Mouse (Mus musculus): ENCODE measurements around the gene Cyp2c23. TPM values are rescaled to one million over a fixed set of nuclear protein-coding genes. Genes with fewer than 3 reads are reported as not detected.

Gene Cyp2c23
- 10 to 100 TPM; 15.8 to 32.2 TPM for total RNA-seq (2021)
- long read RNA-seq, experiment 1, transcript Cyp2c23-201 (9 exons, 1,916 nt): major isoform, 20 of 29 reads
- long read RNA-seq, experiment 1, partial matches to known transcripts: 9 of 29 reads
- long read RNA-seq, experiment 1, other reads (novel, unspliced or antisense): 0 of 29 reads
- long read RNA-seq, experiment 2, partial matches to known transcripts: 0 of 1 reads
- long read RNA-seq, experiment 2, other reads (novel, unspliced or antisense): 0 of 1 reads

DNA sequence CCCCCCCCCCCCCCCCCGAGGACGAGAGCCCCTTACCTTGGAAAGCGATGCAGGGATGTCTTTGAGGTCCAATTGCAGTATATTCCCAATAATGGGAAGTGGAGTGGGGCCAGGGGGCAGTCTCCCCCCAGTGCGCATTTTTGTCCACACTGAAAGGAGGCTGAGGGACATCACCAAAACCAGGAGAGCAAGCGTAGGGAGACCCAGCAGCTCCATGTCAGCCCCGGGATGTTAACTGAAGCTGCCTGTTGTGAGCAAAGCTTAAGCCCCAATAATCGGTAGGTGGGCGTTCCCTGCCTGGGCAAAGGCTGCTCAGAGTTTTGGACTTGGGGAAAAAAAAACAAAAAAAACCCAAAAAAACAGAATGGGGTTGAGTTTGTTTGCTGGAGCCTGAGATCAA is at the start of gene Cyp2c23:
Cyp2c23 (minus strand) TSS at position 237 of the 400 bp plus-strand sequence.
- DNase-seq: no peak

DNA sequence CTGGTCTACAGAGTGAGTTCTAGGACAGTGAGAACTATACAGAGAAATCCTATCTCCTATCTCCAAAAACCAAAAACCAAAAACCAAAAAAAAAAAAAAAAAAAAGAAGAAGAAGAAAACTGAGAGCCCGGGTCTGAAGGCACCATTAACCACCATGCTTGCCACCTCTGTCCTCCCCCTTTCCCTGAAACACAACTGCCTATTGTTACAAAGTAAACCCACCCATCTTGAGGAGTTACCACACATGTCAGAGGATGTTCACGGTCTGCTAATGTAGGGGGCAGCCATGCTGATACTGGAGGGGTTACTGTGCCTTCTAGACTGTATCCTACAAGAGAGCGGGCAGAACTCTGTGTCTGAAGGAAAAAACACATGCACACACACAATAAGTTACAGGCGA is 48.0 kb upstream of the Cyp2c23 start:
- DNase-seq: no peak

DNA sequence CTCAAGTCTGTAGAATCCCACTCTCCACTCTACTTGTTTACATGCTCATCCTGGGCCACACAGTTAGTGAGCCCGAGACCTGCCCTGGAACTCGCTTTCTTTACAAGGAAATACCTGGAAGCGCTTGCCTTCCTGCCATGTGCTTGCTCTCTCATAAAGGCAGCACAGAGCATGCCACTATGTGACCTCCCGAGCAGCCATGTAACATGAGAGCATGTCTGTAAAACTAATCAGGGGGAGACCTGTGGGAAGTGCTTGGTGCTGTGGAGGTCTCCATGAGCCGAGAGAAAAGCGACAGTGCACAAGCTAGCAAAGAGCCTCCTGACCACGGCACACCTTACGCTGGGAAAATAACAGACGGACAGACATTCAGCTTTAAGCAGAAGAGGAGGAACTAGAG is 47.4 kb upstream of the Cyp2c23 start:
- DNase-seq: no peak

DNA sequence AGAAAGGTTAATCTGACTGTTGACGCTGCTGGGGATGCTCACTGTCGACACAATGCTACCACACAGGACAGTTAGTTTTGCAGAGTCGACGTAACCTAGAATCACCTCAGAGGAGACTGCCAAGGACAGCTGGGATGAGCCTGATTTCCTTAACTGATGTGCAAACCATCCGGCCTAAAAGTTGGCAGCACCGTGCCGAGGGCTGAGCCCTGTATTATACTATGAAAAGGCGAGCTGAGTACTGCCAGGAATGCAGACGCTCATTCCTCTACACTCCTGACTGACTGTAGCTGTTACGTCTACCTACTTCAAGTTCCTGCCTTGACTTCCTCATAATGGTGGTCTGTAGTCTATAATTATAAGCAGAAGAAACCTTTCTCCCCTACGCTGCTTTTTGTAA is 46.0 kb upstream of the Cyp2c23 start:
- no peak for DNase-seq

DNA sequence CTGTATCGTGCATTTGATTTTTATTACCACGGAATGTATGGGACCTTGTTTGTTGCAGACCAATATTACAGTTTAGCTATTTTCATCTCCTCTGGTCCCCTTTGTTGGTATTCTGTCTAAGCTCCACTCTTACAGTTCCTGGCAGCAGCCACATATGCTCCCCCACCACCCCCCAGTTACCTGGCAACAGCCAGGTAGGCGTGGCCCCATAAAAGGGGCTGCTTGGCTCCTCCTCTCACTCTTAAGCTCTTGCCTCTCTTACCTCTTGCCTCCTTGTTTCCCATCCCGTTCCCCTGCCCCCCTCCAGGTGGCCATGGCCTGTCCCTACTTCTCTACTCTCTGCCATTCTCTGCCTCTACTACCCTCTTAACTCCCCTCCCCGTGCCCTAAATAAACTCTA is 42.2 kb upstream of the Cyp2c23 start:
- no peak for DNase-seq

DNA sequence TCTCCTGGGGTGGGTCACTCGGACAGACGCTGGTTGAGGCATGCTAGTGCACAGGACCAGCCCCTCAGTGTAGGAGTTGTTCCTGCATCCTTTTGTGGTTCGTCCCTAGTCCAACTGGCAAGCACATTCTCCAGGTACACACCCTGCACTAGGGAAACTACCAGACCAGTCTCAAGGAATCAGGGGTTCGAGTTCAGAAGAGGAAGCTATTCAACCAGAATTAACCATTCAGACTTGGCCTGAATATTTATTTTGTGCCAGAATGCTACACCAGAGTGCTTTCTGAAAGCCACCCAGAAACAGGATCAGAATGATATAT is 40.9 kb upstream of the Cyp2c23 start:
- DNase-seq: no peak

DNA sequence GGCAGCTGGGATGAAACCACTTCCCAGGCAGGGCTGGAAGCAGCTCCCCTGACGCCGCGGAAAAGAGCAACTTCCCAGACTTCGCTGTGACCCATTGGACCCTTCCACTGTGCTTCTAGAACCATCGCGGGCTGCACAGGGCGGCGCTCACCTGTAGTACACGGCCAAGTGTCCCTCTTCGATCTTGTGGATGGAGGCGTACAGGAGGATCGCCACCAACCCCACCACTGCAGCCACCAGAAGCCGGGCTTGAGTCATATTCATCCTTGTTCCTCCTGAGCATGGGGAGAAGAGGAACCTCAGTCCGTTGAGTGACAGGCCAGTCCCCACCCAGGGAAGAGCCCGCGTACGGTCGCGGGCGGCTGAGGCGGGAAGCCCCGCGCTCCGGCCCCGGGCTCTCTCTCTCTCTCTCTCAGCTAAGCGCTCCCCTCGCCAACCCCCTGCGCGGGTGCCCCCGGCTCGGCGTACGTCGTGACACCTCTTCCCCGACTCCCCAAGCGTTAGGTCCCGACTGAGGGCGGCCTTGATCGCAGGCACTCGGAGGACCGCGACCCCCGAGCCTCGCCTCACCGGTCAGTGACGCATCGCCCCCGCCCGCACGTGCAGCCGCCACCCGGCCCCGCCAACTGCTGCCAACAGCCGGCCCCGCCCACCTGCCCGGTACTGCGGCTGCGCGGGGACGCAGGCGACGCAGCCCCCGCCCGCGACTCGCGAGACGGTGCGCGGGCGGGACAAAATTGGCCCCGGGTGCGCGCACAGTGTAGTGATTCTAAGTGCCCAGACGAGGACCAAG is 40.3 kb upstream of the Cyp2c23 start, which contains the start of gene Erlin1:
Erlin1 (minus strand) TSS at position 665 of the 793 bp plus-strand sequence.
- DNase-seq: peak; percentile 96

DNA sequence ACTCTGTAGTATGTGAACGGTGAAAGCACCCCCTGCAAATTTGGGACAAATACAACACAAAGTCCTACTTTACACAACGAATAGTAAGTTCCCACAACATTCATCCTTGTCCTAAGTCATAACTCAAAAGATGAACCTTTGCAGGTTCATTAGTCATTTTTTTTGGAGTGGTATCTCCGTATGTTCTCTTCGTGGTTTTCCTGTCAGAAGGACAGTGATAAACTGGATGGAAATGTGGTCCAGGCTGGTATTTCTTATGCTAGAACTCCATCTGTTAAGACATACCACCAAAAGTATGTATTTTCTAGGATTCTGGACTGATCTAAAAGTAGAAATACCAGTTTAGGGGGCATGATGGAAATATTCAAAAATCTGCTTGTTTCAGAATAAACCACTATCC is 39.2 kb upstream of the Cyp2c23 start:
- no peak for DNase-seq

DNA sequence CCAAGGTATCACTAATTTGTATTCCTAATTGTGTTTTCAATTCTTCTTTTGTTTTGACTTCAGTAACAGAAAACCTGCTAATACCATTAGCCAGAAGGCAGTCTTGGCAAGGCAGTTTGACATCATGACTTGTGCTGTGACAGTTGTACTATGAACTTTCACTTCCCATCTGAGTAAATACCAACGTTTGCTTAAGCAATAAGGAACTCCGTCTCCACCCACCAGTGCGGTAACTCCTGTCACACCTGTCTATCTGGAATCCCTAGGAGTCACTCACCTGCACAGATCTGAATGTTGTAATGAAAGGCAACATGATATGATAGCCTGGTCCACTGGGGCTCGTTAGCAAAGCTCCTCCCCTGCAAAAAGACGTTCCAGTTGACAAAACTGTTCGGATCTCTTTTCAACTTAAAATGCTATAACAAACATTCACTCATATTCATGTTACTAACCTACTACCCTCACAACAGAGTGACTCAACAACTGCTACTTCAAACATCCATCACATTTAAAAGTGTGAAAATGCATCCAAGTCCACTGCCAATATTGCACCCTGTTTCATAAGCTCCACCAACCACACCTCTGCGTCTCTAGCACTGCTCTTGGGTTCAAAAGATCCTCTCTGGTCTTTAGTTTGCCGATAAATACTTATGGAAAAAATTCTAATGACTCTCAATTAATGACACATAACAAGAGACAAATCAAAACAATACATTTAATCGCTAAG is 38.5 kb upstream of the Cyp2c23 start:
- no peak for DNase-seq

DNA sequence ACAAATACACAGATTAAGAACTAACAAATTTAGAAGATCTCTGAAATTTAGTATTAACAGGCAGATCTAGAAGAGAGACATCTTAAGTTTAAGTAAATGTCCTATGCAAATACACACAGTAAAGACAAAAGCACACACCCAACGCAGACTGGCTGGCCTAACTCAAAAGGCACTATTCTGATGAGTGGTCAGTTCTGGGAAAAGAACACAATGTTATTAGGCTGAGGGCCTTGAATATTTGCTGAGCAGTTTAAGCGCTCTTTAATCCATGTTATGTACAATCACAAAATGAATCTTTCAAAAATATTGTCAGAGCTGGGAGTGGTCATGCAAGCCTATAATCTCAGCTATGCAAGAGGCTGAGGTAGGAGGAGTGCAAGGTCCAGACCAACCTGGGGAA is 35.7 kb upstream of the Cyp2c23 start:
- no peak for DNase-seq

DNA sequence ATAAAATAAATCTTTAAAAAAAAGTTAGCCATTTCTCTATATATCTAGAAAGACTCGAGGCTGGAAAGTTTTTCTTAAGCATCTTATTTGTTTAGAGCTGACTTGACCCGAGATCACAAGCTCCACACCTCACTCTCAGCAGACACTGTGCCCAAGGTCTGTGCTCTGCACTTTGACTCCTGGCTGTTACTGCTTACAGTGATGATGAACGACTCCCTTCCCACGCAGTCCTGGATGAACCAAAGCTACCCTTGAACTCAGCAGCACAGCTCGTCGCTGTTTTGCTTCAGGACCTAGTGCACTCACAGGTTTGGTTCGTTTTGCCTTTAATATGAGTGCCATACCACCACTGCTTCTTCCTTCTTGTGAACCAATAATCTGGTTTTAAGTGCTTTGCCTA is 34.8 kb upstream of the Cyp2c23 start:
- no peak for DNase-seq

DNA sequence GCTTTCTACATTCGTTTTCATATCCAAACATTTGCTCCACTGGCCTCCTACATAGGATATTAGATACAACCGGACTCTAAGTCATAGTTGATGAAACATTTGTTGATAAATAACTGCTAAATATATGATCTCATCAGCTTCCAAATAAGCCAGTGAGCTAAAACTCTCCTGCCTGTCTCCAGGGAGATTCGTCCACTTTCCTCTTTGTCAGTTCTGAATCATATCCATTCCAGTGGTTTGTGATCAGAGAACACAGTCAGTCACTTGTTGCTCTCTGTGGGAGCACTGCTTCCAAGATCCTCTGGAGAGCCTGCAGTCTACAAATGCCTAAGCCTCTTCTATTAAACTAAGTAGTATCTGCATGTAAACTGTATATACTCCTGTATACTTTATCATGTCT is 31.2 kb upstream of the Cyp2c23 start:
- DNase-seq: no peak

DNA sequence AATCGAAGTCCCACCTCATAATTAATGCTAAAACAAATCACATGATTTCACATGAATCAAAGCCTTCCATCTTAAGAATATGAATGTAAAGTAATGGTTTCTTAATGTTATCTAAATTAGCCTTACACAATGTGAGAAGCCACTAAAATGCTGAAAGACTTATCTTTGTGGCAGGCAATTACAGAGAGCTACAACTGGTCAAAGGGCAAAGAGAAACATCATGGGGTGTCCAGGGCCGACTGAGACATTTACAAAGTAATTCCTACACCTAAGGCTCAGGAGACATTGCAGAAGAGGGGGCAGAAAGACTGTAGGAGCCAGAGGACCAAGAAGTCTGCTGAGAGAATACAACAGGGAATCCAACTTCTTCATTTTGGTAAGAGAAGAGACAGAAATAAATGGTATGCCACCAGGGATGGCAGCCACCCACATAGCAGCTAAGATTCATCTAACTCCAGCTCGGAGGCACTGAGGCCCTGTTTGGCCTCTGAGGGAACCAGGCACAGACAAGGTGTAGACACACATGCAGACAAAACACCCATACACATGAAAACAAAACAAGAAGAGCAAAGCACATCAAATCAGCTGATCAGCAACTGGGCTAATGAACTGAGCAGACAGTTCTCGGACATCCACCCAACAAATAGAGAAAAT is 26.3 kb upstream of the Cyp2c23 start:
- no peak for DNase-seq

DNA sequence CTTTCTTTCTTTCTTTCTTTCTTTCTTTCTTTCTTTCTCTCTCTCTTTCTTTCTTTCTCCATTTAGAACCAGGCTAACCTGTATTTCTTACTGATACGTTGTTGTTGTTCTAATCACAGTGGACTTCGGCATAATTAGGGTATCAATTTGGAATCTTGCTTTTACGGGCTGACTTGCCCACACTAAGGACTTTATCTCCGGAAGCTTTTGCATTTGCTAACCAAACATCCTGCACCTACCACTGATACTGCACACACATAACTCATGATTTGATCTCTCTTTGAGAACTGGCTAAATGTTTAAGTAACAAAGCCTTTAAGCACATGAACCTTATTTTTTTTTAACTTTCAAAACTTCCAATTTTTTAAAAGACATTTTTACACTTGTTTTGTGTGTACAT is 21.4 kb upstream of the Cyp2c23 start:
- no peak for DNase-seq

DNA sequence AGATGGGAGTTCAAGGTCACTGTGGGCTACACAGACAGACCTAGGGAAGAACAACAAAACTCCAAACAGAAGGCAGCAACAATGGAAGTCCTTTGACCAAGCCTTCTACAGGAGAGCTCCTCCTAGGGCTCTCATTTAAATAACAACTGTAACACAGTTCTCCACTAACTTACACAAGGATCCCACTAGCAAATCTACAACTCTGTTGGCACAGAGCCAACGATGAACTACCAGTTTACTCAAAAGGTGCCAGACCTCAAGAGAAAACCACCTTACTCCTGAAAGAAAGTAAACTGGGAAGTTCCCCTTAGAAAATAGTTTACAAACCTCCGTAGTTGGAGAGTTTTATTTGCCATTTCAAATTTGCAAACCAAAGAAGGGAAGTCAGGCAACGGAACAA is 20.3 kb upstream of the Cyp2c23 start:
- no peak for DNase-seq

DNA sequence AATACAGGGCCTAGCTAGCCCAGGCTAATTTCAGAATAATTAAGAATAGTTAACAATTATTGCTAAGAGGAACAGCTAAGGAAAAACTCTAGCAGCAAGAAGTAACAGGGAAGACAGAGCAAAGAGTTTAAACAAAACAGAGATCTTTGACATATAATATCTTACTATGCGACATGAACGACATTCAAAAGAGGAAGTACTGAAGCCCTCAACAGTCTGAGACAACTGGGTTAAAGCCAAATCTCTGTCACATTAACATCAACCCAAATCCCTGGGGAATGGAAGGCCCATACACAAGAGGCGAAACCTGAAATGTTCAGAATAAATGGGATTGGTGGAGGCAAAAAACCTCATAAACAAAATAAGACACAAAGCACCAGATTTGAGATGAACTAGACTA is 16.8 kb upstream of the Cyp2c23 start:
- DNase-seq: no peak

DNA sequence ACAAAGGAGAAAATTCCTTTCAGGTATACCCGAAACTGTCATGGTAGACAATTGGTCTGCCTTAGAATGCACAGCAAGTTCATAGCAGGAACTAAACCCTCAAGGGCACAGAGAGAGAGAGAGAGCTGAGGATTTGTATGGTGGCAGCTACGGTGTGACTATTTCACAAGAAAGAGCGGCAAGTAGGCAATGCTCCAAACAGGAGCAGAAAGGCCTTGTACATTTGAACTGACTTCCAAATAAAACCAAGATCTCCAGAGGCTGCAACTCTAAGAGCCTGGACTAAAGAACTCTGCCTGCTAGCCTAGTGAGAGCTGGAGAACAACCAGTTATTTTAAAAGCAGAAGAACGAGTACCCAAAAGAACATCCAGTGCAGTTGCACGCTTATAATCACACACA is 13.1 kb upstream of the Cyp2c23 start:
- peak; percentile 47 for DNase-seq

DNA sequence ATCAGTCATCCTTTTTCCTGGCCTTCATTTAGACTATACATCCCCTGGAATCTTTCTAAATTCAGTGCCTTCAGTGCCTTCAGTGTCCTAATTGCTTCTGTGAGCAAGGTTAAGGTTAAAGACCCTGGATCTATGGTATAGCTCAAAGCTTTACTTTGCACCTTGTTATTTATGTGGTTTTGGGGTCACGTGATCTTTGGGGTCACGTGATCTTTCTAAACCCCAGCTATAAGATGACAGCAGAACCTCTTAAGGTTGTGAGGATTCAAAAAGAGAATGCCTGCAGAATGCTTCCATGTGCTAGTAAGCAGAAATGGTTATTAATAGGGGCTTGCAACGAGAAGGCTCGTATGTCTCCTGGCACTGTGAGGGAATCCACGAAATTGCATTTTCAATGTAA is 4.4 kb upstream of the Cyp2c23 start:
- no peak for DNase-seq

DNA sequence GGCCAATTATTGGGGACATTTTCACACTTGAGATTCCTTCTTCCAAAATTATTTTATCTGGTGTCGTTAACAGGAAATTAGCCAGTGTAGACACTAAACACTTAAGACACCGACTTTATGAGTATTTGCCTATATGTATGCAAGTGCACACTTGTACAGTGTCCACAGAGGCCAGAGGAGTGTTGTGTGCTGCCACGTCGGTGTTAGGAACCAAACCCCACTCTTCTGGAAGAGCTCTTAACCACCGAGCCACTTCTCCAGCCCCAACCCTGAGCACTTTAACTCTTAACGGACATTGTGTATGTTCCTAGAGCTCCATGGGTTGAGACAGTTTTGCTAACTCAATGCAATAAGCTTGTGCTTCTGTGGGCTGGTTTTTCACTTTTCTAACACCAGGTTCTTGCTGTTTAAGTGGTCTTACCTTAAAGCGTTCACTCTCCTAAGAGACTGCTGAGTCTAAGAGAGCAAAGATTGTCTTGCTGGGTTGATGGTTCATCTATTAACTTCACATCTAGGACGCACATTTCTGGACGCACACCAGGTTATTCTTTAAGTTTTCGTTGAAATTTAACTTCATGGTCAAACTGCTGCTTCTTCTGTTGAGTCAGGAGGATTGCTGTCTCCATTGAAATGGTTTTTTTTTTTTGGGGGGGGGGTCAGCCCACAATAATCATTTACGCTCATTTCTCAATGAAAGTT is 3.2 kb upstream of the Cyp2c23 start:
- no peak for DNase-seq

DNA sequence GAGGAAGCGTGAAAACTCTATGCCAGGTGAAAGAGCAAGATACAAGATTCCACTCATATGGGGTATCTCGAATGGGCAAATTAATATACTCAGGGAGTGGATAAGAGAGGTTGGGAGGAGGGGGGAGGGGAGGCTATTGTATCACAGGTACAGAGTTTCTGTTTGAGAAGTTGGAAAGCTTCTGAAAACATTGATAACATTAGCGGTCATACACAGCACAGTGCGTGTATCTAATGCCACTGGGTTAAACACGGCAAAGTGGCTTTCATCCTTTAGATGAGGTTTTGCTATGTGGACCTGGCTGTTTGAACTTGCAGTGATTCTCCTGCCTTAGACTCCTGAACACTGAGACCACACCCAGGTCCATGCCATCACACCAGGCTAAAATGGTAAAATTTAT is 1.0 kb upstream of the Cyp2c23 start:
- DNase-seq: no peak

DNA sequence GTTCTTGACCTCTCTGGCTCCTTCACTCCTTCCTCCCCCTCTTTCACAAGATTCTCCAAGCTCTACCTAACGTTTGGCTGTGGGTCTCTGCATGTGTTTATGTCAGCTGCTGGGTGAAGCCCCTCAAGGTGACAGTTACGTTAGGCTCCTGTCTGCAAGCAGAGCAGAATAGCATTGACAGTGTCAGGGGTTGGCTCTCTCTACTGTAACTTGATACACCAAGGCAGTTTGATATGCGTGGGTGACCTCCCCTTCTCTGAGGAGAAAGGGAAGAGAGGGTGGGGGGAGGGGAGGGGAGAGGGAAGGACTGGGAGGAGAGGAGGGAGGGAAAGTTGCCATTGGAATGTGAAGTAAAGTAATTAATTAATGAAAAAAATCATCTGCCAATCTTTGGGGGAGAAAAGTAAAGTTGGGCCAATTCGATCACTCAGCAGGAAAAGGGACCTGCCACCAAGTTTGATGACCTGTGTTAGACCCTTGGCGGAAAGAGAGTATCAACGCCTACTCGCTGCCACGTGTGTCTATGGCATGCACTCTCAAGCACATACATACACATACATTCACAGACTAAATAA is 2.0 kb downstream of the Cyp2c23 start:
- no peak for DNase-seq

Measured in adrenal gland, postnatal 10 days (tissue).